Mouse (Mus musculus): ENCODE measurements around the gene Mok.

- TF ChIP-seq CHD2 (IDR thresholded peaks at IDR 0.05; ENCODE audit: low read depth, low read length) (no peak), ZC3H11A (IDR thresholded peaks at IDR 0.05; ENCODE audit: borderline replicate concordance, low read depth, low read length) (no peak)
Measured at GRCm38 (mm10) chr12:110784211-110784610, 56.5 kb downstream of the Mok start.

All from ES-E14 (cell line).